ENCODE assay signal across 9 mouse cellular contexts in the genomic region with DNA sequence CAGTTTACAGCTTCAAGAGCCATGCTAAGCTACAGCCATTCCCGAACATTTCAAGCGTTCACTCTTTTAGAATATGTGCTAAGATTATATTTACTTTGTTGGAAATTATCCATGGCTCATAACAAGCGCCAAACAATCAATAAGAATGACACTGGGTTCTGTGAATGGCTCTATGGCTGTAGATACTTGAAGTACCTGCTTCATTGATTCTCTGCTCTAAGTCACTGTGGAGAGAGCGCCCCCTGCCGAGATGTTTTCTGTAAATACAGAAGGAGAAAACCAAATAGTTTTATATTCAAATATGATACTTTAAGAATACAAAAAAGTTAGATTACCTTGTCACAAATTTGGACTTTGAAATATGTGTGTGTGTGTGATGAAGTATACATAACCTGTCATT.
A peak's percentile ranks its signal among the peaks of the same experiment; 100 is the strongest.
DNase-seq lines count a peak whose midpoint lies in the region; ATAC-seq and TF ChIP-seq lines count a peak whose summit lies in the region.
"Had no signal": no experiment of that assay in that cellular context is flagged by ENCODE, and none has a peak within 500 bp of the region (broad histone marks: within the 10 kb centered on the region; RNA-seq: fewer than 3 reads in every experiment).

No protein-coding gene starts in this region.

- TF ChIP-seq POLR2A in heart, adult 2 months (IDR thresholded peaks at IDR 0.05; ENCODE audit: insufficient read depth, low read depth, low read length) = no peak

- intact Hi-C loops in heart, adult 2 months (cut with DNase I) = loop anchor here (1.0 kb wide), 1 partner anchor 81 kb away; no protein-coding TSS in a partner anchor

- H3K9me3 ChIP-seq in midbrain, embryonic 14.5 days (ENCODE audit: control insufficient read depth, low read length) = no peaks in the 10 kb centered on the region
- H3K9me3 ChIP-seq: hindbrain, embryonic 15.5 days had no signal

- H3K27ac ChIP-seq in heart, adult 2 months = no peak overlapping the region
- no peak overlapping the region for H3K27ac ChIP-seq in midbrain, embryonic 14.5 days (replicated peaks; ENCODE audit: low read depth, low read length)

- TF ChIP-seq EP300 in heart, adult 2 months (IDR thresholded peaks at IDR 0.05; ENCODE audit: insufficient read depth, low read depth, low read length) = no peak

- peak; percentile 71 for TF ChIP-seq CTCF in heart, adult 2 months (IDR thresholded peaks at IDR 0.05)

- DNase-seq in heart, adult 2 months = peak in 1 of 2 experiments; percentile 22
- DNase-seq in heart, adult 9 months (ENCODE audit: low spot score in 2 of 2) = no peak
- peak; percentile 5 for DNase-seq in thymus, postnatal 14 days
- no peak for DNase-seq in thymus, adult 18-20 months
- DNase-seq in cerebellum, postnatal 36 days = peak; percentile 63 to 65
- DNase-seq in layer of hippocampus, adult 11-12 months (ENCODE audit: low spot score) = peak; percentile 79
- peak; percentile 81 for DNase-seq in midbrain, embryonic 14.5 days

- no peak overlapping the region for H3K4me3 ChIP-seq in heart, adult 2 months
- no peak overlapping the region for H3K4me3 ChIP-seq in midbrain, embryonic 14.5 days (replicated peaks; ENCODE audit: low read depth, low read length)
- H3K4me3 ChIP-seq: hindbrain, embryonic 15.5 days had no signal

- no peaks in the 10 kb centered on the region for H3K4me1 ChIP-seq in heart, adult 2 months (ENCODE audit: control insufficient read depth, insufficient read depth, low read length)
- 0 out of 2 replicates have a peak, but pooled peaks cover 3% of the 10 kb centered on the region for H3K4me1 ChIP-seq in midbrain, embryonic 14.5 days (ENCODE audit: control insufficient read depth, insufficient read depth, low read length)

- no peak overlapping the region for H3K9ac ChIP-seq in heart, adult 2 months (ENCODE audit: low read depth, low read length)
- no peak overlapping the region for H3K9ac ChIP-seq in midbrain, embryonic 14.5 days (replicated peaks; ENCODE audit: low read length)
- H3K9ac ChIP-seq: hindbrain, embryonic 15.5 days had no signal

- 36% methylated on average over 5 of the region's 5 CpGs for WGBS in heart, adult 2 months
- WGBS in midbrain, embryonic 14.5 days = 37% methylated on average over 5 of the region's 5 CpGs

- H3K4me2 ChIP-seq in midbrain, embryonic 14.5 days (ENCODE audit: low read length) = no peak overlapping the region
- H3K4me2 ChIP-seq: hindbrain, embryonic 15.5 days had no signal

- H3K36me3 ChIP-seq in heart, adult 2 months (ENCODE audit: control insufficient read depth, insufficient read depth, low read length) = no peaks in the 10 kb centered on the region
- no peaks in the 10 kb centered on the region for H3K36me3 ChIP-seq in midbrain, embryonic 14.5 days (ENCODE audit: control insufficient read depth, insufficient read depth, low read length)
- H3K36me3 ChIP-seq: hindbrain, embryonic 15.5 days had no signal

- H3K27me3 ChIP-seq in heart, adult 2 months (ENCODE audit: control insufficient read depth, insufficient read depth, low read length) = no peaks in the 10 kb centered on the region
- no peaks in the 10 kb centered on the region for H3K27me3 ChIP-seq in midbrain, embryonic 14.5 days (ENCODE audit: control insufficient read depth, insufficient read depth, low read length)
- H3K27me3 ChIP-seq: hindbrain, embryonic 15.5 days had no signal

- no peaks in the 10 kb centered on the region for H3K79me2 ChIP-seq in heart, adult 2 months (replicated peaks; ENCODE audit: control insufficient read depth, insufficient read depth, low read length)

- no peak for ATAC-seq in midbrain, embryonic 14.5 days (ENCODE audit: low FRiP score, low TSS enrichment)
- ATAC-seq in granulocyte monocyte progenitor cell, adult 5-6 weeks (replicated peaks; ENCODE audit: poor library complexity, severe bottlenecking) = no peak

Comparison
In these comparisons a context has a peak if more than half of its experiments do, and no peak if none do; other contexts are left out.
1. DNase-seq: peak in thymus, postnatal 14 days (single experiment), cerebellum, postnatal 36 days (2 of 2), layer of hippocampus, adult 11-12 months (single experiment) and midbrain, embryonic 14.5 days (single experiment); none in heart, adult 9 months (0 of 2) and thymus, adult 18-20 months (0 of 2).